Mouse (Mus musculus) stomach, postnatal 0 days (tissue): Measurements from ENCODE around the gene Rhobtb1.

ENCODE experiments used
- CTCF ChIP-seq: IDR thresholded peaks from 2 replicates; pipeline ENCODE4 v1.5.1; 2016; ENCODE audit warnings: antibody characterized with exemption, low read depth, mild to moderate bottlenecking, moderate library complexity
- EP300 ChIP-seq: optimal IDR thresholded peaks from 2 replicates; pipeline ENCODE3; 2016; ENCODE audit warnings: antibody characterized with exemption

GRCm38 (mm10) chr10:69255594-69255993, 104.4 kb downstream of the Rhobtb1 start:
- TF ChIP-seq CTCF (no peak), EP300 (no peak)
